Mouse (Mus musculus) hematopoietic stem cell, adult 5-6 weeks (primary cell): ENCODE data around the gene 4933428G20Rik. TPM values are rescaled to one million over a fixed set of nuclear protein-coding genes. Genes with fewer than 3 reads are reported as not detected.

ENCODE experiments used
- ATAC-seq, 2 experiments: fragments of 125-278 bp in 1 of 2; replicated peaks in 1 of 2; 2 replicates each; pipeline ENCODE4 v1.8.0; 2016 to 2017; ENCODE audit warnings: inconsistent platforms in 2 of 2, mild to moderate bottlenecking in 2 of 2, moderate number of reproducible peaks in 2 of 2, low read depth in 1 of 2, moderate TSS enrichment in 1 of 2; ENCODE audit not compliant: low FRiP score in 2 of 2, poor library complexity in 2 of 2, severe bottlenecking in 2 of 2, insufficient read depth in 1 of 2, low TSS enrichment in 1 of 2
- total RNA-seq: library from RNA; stranded (forward); fragments of 172-1452, 232-1000 nt; gene quantifications from 2 replicates; pipeline ENCODE4 v1.2.3, GENCODE M21; 2017

The 4933428G20Rik gene
- total RNA-seq, result not detected in 2 replicates

DNA sequence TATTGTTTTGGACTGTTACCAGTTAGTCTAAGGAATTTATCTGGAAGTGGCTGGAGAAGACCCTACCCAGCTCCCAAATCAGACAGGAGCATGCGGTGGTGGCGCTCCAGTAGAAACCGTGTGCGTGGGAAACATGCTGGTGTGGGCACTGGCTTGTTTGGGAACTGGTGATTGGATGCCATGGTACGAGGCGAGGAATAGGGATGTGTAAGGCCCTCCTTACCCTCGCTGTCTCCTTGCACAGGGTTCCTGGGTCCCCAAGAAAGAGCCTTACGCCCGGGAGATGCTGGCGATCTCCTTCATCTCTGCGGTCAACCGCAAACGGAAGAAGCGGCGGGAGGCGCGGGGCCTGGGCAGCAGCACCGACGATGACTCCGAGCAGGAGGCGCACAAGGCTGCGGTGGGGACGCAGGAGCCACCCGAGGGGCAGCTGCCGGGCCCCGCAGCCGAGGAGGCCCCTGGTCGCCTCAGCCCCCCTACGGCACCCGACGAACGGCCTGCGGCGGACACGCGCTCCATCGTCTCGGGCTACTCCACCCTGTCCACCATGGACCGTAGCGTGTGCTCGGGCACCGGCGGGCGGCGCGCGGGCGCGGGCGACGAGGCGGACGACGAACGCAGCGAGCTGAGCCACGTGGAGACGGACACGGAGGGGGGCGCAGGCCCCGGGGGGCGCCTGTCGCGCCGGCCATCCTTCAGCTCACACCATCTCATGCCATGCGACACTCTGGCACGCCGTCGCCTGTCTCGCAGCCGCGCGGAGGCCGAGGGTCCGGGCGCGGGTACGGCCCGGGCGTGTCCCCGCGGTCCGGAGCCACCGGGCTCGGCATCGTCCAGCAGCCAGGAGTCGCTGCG, at the start of gene 4933428G20Rik:
Gene 4933428G20Rik, minus strand, starts transcription at position 476 of the 855 bp plus-strand sequence.
- no peak for ATAC-seq

GRCm38 (mm10) chr11:97548757-97549156, 48.6 kb upstream of the 4933428G20Rik start:
- ATAC-seq, result no peak

DNA sequence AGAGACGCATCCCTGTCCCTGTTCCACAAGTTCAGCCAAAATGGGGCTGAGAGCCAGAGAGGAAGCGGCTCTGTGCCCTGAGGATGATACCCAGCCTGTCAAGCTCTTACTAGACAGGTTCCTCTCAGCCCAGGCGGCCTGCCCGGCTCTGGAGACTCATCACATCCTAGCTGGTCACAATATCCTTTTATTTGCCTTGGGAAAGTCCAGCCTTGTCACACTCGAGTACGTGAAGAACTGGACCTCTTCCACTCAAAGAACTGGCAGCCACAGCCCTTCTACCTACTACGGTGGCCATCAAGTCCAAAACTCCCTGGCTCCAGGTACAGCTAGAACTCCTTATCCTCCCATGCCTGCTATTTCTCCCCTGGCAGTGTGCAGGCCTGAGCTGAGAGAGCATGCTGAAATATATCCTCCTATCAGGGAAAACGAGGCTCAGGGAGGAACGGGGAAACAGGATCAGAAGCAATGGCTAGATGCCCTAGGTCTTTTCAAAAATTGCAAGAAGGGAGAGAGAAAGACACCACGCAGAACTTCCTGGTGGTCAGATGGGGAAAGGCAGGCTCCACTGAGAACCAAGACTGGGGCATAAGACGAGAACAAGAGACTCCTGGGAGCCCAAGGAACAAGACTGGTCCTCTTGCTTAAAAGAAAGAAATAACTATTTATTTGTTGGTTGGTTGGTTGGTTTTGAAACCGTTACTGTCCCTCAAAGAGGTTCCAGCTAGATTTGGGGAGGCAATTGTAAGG, 48.0 kb upstream of the 4933428G20Rik start:
- ATAC-seq, result no peak

GRCm38 (mm10) chr11:97546804-97547411, 46.8 kb upstream of the 4933428G20Rik start:
- ATAC-seq, result no peak

- ATAC-seq, result 0 out of 4 replicates have a peak, but pooled peaks of 1 of the 2 experiments have one; percentile 11
Measured at GRCm38 (mm10) chr11:97545808-97546560, 45.8 kb upstream of the 4933428G20Rik start.

- ATAC-seq, result no peak
Measured at GRCm38 (mm10) chr11:97543883-97544282, 43.7 kb upstream of the 4933428G20Rik start.

GRCm38 (mm10) chr11:97543181-97543733, 43.1 kb upstream of the 4933428G20Rik start:
- no peak for ATAC-seq

DNA sequence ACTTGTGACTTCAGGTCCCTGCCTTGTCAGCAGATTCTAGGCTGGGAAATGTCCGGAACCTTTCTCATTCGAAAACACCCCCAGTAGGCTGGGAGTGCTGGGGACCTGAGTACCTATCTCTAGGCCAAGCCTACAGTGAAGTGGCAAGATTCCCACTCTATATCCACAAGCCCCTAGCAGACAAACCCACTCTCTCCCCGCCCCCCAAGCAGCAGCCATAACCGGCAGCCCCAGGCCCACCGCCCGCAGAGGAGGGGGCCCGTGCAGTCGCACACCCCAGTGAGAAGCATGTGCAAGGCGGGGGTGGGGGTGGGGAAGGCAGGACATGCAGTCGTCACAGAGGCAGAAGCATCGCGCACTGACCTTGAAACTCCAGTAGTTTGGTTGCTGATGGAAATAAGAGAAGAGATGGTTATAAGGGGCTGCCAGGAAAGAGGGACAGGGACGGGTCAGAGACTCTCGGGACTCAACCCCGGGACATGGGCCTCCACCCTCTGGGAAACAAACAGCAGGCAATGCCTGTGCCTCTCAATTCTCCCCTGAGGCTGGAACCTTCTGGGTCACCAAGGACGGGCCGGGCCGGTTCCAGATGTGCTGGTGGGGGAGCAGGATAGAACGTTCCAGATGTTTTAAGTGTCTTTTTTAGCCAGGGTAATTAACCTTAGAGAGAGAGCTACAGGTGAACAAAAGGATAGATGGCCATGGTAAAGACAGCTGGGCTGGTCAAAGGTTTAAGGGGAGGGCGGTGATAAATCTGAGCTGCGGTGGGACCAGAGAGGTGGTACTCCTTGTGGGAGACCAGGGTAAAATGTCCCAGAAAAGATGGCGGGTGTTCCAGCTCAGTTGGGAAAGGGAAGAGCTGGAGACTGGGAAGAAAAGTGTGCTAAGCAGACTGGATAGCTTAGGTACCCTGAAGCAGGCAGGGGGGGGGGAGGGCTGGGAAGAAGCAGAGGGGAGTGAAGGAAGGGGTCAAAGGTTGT, 42.3 kb upstream of the 4933428G20Rik start:
- no peak for ATAC-seq

DNA sequence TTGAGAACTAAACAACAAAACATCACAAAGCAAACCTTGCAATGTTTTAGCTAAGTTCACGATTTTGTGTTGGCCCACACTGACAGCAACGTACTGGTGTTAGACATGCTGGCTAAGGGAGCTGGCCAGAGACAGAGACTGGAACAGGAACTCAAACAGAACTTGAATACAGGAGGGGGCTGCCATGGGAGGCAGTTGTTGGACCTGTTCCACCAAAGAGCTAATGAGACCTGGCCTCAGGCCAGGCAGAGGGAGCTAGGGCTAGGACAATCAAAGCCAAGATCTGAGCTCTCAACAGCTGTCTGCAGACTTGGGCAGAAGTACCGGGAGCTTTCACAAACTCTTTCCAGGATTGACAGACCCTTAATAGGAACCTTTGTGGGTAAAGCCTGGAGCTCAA, 40.5 kb upstream of the 4933428G20Rik start:
- no peak for ATAC-seq

DNA sequence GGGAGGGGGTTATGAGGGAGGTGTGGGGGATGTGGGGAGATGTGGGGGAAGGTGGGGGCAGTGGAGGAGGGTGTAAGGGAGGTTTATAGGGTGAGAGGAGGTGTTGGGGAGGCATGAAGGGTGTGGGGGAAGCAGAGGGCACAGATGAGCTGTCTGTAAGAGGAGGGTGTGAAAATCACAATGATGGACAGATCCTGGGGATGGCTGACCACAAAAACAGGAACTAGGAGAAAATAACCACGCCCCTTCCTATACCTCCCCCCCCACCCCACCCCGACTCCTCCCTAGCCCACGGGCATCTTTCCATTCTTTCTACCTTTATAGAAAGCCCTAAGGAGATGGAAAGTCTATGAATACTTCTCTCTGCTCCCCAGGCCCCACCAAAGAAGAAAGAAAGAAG, 40.0 kb upstream of the 4933428G20Rik start:
- ATAC-seq, result peak in 1 of 2 experiments; percentile 33; a peak in 2 of 4 replicates

GRCm38 (mm10) chr11:97539622-97540021, 39.5 kb upstream of the 4933428G20Rik start:
- no peak for ATAC-seq

GRCm38 (mm10) chr11:97537580-97538089, 37.5 kb upstream of the 4933428G20Rik start:
- ATAC-seq, result no peak

DNA sequence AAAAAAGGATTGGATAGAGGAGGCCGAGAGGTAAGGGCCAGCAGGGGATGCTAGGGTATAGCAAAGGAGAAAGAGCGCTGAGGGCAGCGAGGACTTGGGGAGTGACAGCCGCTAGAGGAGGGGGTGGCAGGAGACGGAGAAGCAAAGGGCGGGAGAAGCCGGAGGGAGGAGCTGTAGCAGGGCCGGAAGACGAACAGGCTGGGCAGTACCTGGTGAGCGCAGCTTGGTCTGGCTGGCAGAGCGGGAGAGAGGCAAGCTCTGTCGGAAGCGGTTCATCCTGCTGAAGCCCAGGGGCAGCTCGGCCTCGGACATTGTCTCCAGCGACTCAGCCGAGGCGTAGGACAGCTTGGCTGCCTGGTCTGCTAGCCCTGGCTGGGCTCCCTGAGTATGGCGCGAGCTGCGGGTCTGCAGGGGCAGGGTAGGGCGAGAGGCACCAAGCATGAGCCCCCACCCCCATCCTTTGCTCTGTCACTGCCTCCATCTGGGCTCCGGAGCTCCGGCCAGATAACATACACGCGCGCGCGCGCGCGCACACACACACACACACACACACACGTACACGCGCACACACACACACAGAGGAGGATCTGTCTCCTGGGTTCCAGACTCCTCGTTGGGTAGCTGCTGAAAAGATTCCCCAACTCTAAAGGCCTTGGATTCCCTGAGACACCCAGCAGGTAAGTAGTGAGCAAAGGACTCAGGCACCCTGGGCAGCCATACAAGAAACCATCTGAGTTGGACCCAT, 36.9 kb upstream of the 4933428G20Rik start:
- peak in 1 of 2 experiments; percentile 33; a peak in 1 of 4 replicates for ATAC-seq

GRCm38 (mm10) chr11:97536083-97536747, 36.1 kb upstream of the 4933428G20Rik start:
- no peak for ATAC-seq

GRCm38 (mm10) chr11:97535660-97536059, 35.5 kb upstream of the 4933428G20Rik start:
- ATAC-seq, result no peak
